Mouse (Mus musculus): Measurements from ENCODE around the gene Hilpda.

Hilpda gene

GRCm38 (mm10) chr6:29278513-29279267 is 6.4 kb downstream of the Hilpda start:
- peak; percentile 50 for DNase-seq

- DNase-seq, result no peak
Observed at GRCm38 (mm10) chr6:29279293-29279692, 7.0 kb downstream of the Hilpda start, which contains the start of gene Fam71f2. Fam71f2 (plus strand) TSS chr6:29279593.

GRCm38 (mm10) chr6:29280671-29281070 is 8.4 kb downstream of the Hilpda start:
- no peak for DNase-seq

DNA sequence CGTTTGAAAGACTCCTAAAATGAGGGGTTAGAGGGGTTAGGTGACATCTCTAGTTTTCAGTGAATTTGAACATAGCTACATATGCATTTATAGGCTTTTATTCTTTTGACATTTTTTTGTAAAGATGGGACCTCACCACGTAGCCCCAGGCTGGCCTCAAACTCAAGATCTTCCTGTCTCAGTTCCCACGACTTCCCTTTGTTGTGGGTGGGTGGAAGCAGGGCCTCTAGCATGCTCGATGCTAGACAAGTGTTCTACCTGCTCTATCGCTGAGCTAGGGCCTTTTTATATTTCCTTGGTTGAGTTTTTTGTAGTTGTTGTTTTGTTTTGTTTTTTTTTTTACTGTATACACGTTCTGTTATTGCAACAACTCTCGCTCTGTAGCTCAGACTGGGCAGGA is 14.6 kb downstream of the Hilpda start:
- no peak for DNase-seq

DNA sequence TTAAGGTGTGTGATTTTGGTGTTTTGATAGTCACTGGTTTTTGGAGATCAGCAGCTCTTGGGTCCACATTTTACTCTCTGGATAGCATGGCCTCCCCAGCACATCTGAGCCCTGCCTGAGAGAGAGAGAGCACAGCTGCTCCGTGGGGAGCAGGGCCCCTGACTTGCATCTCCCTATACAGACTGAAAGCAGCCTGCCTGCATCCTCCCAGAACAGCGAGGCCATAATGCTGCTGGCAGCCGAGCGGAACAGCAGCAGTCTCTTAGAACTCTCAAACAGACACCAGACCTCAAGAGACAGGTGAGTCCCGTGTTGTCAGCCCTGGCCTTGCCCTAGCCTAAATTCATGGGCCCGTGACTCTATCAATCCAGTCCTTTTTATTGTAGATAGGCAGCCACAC is 15.2 kb downstream of the Hilpda start:
- DNase-seq, result no peak

GRCm38 (mm10) chr6:29287944-29288343 is 15.7 kb downstream of the Hilpda start:
- no peak for DNase-seq

DNA sequence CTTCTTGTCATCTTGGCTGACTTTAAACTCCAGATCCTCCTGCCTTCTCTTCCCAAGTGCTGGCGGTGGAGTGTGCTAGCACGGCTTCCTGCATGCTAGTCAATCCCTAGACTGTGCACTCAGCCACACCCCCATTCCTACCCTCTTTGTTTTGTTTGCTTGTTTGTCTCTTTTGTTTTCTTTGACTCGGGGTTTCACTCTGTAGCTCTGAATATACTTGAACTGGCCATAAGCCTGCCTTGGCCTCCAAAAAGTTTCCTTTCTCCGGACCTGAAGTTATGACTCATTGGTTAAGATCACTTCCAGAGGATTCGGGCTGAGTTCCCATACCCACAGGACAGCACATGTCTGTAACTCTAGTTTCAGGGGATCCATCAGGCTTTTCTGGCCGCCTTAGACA is 16.4 kb downstream of the Hilpda start:
- no peak for DNase-seq

DNA sequence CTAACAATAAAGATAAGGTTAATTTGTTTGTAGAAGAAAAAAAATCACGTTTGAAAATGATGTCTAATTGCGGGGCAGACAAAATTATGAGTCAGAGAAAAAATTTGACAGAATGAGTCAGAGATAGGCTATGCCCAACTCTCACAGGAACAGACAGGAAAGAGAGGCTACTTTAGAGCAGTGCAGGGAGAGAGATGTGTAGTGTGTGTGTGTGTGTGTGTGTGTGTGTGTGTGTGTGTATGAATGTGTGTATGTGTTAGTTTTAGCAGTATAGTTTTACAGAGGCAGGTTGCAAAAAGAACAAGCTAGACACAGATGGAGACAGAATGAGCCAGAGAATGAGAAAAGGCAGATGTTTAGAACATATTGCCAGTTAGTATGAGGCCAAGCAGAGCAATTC is 26.8 kb downstream of the Hilpda start:
- DNase-seq, result no peak

DNA sequence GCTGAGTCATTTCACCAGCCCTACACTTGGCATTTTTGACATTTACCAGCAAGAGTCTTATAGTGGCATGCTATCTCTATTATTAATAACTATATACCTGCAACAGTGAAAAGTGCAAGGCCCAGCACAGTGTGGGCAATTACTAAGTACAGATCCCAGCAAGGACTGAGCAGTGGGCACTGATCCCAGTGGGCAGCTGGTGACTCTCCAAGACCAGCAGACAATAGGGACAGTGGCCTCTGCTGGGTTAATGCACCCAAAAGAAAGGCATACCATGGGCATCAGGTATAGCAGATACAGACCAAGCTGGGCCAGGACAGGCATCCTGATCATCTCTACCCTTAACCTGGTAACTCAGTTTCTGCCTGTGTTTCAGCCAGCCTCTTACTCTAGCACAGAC is 31.0 kb downstream of the Hilpda start:
- DNase-seq, result no peak

- no peak for DNase-seq
Observed at GRCm38 (mm10) chr6:29303726-29304125, 31.4 kb downstream of the Hilpda start.

DNA sequence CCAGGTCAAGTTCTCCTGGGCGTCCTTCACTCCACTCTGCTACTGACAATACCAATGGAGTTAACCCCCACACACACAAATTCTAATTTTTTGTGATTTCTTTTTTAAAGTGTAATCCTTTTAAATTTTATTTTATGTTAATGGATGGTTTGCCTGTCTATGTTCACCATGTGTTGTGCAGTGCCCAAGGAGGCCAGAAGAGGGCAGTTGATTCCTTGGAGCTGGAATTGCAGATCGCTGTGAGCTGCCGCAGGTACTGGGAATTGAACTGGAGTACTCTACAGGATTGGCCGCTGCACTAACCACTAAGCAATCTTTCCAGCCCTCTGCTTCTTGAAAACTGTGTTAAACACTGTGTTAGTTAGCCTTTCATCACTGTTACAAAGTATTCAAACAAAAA is 33.2 kb downstream of the Hilpda start:
- DNase-seq, result no peak

DNA sequence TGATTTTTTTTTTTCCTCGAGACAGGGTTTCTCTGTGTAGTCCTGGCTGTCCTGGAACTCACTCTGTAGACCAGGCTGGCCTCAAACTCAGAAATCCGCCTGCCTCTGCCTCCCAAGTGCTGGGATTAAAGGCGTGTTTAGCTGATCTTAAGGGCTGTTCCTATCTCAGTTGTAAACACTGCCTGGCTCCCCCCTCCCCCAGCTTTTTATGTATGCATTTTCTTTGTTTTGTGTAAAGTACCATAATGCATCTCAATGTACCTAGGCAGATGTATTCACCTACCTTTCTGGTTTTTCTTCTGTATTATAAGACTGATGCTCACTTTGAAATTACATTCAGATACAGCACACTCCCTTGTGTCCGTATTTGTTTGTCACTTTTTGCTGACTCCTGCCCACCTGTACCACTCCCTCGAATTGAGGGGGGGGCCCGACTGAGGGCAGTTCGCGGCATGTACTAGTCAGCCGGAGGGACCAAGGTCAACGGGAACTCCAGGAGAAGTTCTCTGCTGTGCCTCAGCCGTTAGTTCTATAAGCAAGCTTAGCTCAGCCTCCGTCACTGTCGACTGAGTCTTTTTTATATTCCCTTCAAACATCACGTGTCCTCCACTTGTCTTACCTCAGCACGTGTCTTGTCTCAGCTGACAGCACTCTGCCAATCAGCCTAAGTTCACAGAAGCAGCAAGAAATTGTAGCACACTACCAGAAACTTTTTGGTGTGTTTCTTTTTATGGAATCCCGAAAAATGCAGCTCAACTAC is 36.7 kb downstream of the Hilpda start:
- DNase-seq, result no peak

- no peak for DNase-seq
Observed at GRCm38 (mm10) chr6:29313690-29314202, 41.5 kb downstream of the Hilpda start.

DNA sequence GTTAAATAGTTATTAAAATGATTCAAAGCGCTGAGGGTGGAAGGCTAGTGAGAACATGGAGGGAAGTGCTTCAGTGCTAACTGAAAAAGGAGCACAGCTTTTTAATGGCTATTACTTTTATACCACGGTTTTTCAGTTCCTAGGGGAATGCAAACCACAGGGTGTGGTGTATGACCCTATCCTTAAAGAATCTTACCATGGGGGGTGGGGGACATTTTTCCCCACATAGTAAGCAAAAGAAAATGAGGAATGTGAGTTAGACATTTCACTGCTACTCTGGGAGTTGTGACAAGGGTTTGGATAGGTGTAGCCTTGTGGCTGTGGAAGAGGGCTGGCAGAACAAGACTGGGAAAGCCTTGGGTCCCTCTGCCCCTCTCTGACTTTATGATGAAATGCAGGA is 45.0 kb downstream of the Hilpda start:
- no peak for DNase-seq

- no peak for DNase-seq
Observed at GRCm38 (mm10) chr6:29317941-29318340, 45.7 kb downstream of the Hilpda start.

GRCm38 (mm10) chr6:29318879-29319278 is 46.6 kb downstream of the Hilpda start, which contains the start of gene Fam71f1:
Fam71f1 (plus strand) TSS chr6:29319140.
- DNase-seq, result peak; percentile 18

DNA sequence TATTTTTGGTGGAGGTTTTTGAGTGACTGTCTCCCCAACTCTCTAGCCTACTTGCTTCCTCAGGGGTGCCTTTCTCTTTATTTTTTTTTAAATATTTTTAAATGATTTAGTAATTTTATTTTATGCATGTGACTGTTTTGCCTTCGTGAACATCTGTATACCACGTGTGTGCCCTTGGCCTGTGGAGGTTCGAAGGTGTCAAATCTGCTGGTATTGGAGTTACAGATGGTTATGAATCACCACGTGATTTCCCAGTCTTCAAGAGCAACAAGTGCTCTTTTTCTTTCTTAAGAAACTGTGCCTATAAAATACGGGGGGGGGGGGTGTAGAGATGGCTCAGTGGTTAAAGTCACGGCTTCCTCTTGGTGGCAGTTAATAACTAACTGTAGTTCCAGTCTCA is 49.3 kb downstream of the Hilpda start:
- no peak for DNase-seq

- DNase-seq, result no peak
Observed at GRCm38 (mm10) chr6:29322147-29322546, 49.9 kb downstream of the Hilpda start.

GRCm38 (mm10) chr6:29322735-29323134 is 50.4 kb downstream of the Hilpda start:
- no peak for DNase-seq
